Mouse (Mus musculus): Measurements from ENCODE around the gene Entpd1. TPM values are rescaled to one million over a fixed set of nuclear protein-coding genes. Genes with fewer than 3 reads are reported as not detected.

The Entpd1 gene
- polyA plus RNA-seq, 1 experiment from 2014 or later: 6.5 TPM

DNA sequence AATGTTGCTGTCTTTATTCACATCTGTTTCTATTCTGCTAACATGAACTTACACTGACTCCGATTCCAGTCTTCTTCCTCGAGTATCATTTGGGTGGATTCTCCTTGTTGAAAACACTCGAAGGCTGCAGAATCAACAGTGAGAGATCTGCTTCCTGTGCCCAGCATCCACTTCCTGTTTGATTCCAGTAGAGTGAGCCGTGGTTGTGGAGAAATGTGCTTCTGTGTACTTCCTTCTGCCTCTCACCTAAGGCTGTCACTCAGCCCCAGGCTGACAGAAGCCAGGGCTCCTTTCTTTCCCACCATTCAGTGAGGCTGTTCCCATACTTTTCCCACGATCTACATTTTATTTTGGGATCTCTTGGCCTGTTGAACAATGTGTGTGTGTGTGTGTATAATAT lies 37.9 kb downstream of the Entpd1 start:
- 70% methylated on average over 5 of the region's 5 CpGs for WGBS
- H3K36me3 ChIP-seq: no peaks in the 10 kb centered on the region
- no peak overlapping the region for H3K9ac ChIP-seq
- no peak overlapping the region for H3K27ac ChIP-seq
- no peak overlapping the region for H3K4me2 ChIP-seq
- H3K4me3 ChIP-seq (replicated peaks): no peak overlapping the region
- no peak for ATAC-seq (replicated peaks; ENCODE audit: low FRiP score)
- no peaks in the 10 kb centered on the region for H3K27me3 ChIP-seq
- peaks cover 14% of the 10 kb centered on the region for H3K4me1 ChIP-seq
- no peaks in the 10 kb centered on the region for H3K9me3 ChIP-seq (replicated peaks)

DNA sequence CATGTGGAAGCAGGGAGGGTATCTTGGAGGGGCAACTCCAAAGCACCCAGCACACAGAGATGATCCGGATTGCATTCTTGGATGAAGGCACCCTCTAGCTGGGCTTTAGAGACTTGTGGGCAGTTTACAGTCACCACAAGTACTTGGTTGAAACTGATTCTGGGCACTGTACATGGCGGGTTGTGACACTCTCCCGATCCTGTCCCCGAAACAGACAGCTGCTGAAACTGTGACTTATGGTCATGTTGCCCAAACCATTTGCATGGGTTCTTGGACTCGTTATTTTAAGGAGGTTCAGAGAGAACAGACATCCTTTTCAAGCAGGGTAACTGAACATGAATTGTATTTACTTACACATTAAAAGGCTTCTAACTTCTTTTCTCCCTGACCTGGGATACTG lies 44.0 kb downstream of the Entpd1 start:
- no peak for ATAC-seq (replicated peaks; ENCODE audit: low FRiP score)
- no peak overlapping the region for H3K4me3 ChIP-seq (replicated peaks)
- H3K4me1 ChIP-seq: peaks cover 19% of the 10 kb centered on the region
- WGBS: 85% methylated on average over 5 of the region's 5 CpGs
- peaks cover 8% of the 10 kb centered on the region; the same call in 1 of the 2 replicates for H3K27me3 ChIP-seq
- no peaks in the 10 kb centered on the region for H3K9me3 ChIP-seq (replicated peaks)
- no peak overlapping the region for H3K9ac ChIP-seq
- no peaks in the 10 kb centered on the region for H3K36me3 ChIP-seq
- H3K27ac ChIP-seq: no peak overlapping the region
- no peak overlapping the region for H3K4me2 ChIP-seq

- Histone ChIP-seq H3K9ac (no peak overlapping the region), H3K4me3 (replicated peaks) (no peak overlapping the region), H3K9me3 (replicated peaks) (no peaks in the 10 kb centered on the region), H3K27ac (no peak overlapping the region), H3K4me2 (no peak overlapping the region), H3K36me3 (no peaks in the 10 kb centered on the region), H3K4me1 (peaks cover 19% of the 10 kb centered on the region), H3K27me3 (peaks cover 8% of the 10 kb centered on the region; the same call in 1 of the 2 replicates)
- WGBS: 67% methylated on average over 6 of the region's 6 CpGs
- no peak for ATAC-seq (replicated peaks; ENCODE audit: low FRiP score)
Measured at GRCm38 (mm10) chr19:40658281-40658680, 46.1 kb downstream of the Entpd1 start.

DNA sequence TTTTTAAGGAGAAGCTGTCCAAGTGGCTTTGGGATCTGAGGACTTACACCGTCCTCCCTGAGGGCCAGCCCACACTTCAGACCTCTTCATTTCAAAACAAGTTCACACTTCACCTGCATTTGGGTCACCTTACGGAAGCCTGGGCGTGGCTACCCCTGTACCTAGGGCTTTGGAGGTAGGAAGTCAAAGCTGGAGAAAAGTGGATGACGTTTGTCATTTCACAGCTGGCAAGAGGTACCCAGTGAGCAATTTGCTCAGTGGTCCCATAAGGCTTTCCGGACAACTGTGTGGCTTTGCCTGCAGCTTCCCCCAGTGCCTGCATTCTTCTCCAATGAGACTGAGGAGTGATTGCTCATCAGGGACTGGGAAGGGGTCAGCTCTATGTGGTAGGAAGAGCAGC lies 46.8 kb downstream of the Entpd1 start:
- H3K9ac ChIP-seq: no peak overlapping the region
- H3K4me3 ChIP-seq (replicated peaks): no peak overlapping the region
- H3K9me3 ChIP-seq (replicated peaks): no peaks in the 10 kb centered on the region
- peaks cover 19% of the 10 kb centered on the region for H3K4me1 ChIP-seq
- H3K27ac ChIP-seq: no peak overlapping the region
- peaks cover 8% of the 10 kb centered on the region; the same call in 1 of the 2 replicates for H3K27me3 ChIP-seq
- no peak for ATAC-seq (replicated peaks; ENCODE audit: low FRiP score)
- WGBS: 38% methylated on average over 5 of the region's 5 CpGs
- H3K36me3 ChIP-seq: no peaks in the 10 kb centered on the region
- peak overlapping the region; percentile 64 for H3K4me2 ChIP-seq

DNA sequence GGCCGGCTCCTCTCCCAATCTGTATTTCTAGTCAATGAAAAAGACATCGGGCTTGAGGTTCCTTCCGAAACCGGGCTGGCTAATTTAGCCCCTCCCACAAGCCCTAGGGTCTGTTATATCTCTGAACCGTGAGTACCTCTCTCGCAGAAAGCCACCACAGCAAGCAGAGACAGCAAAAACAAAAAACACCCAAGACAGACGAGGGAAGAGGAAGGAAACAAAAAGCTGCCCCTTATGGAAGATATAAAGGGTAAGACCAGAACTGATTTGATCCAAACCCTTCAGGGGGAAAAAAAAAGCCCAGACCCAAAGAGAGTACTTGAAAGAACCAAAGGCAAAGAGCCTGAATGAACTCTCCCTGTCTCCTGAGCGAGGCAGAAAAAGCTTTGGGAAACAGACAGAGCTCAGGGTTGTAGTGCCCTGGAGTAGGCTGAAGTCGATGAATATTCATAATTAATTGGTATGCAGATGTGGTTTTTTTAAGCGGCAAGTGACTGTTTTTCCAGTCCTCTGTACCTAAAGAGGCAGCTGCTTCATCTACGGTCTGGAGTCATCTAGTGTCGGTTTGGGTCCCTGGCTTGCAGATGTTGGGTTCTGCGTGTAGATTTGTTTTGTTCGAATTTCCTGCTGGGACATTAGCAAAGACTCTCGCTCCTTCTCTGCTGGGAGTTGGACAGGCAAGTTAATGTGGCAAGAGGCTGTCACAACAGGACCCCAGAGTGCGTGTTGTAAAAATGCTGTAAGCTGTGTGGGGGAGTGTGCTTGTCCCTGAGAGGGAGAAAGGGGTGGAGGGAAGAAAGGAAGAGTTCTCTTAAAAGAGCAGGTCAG lies 47.7 kb downstream of the Entpd1 start:
- Histone ChIP-seq H3K4me1 (peaks cover 19% of the 10 kb centered on the region), H3K27me3 (peaks cover 8% of the 10 kb centered on the region; the same call in 1 of the 2 replicates), H3K4me3 (replicated peaks) (peak overlapping the region; percentile 36), H3K4me2 (peak overlapping the region; percentile 64), H3K9me3 (replicated peaks) (no peaks in the 10 kb centered on the region), H3K36me3 (no peaks in the 10 kb centered on the region), H3K9ac (peak overlapping the region; percentile 3; the same call in 1 of the 2 replicates), H3K27ac (peak overlapping the region; percentile 57)
- WGBS: under 1% methylated on average over 16 of the region's 16 CpGs
- no peak for ATAC-seq (replicated peaks; ENCODE audit: low FRiP score)

GRCm38 (mm10) chr19:40660510-40660909 lies 48.3 kb downstream of the Entpd1 start:
- peaks cover 19% of the 10 kb centered on the region for H3K4me1 ChIP-seq
- peak overlapping the region; percentile 3; the same call in 1 of the 2 replicates for H3K9ac ChIP-seq
- peak overlapping the region; percentile 36 for H3K4me3 ChIP-seq (replicated peaks)
- H3K9me3 ChIP-seq (replicated peaks): no peaks in the 10 kb centered on the region
- peak overlapping the region; percentile 64 for H3K4me2 ChIP-seq
- H3K27me3 ChIP-seq: peaks cover 8% of the 10 kb centered on the region; the same call in 1 of the 2 replicates
- ATAC-seq (replicated peaks; ENCODE audit: low FRiP score): no peak
- peak overlapping the region; percentile 57 for H3K27ac ChIP-seq
- no peaks in the 10 kb centered on the region for H3K36me3 ChIP-seq
- WGBS: 11% methylated on average over 9 of the region's 9 CpGs

DNA sequence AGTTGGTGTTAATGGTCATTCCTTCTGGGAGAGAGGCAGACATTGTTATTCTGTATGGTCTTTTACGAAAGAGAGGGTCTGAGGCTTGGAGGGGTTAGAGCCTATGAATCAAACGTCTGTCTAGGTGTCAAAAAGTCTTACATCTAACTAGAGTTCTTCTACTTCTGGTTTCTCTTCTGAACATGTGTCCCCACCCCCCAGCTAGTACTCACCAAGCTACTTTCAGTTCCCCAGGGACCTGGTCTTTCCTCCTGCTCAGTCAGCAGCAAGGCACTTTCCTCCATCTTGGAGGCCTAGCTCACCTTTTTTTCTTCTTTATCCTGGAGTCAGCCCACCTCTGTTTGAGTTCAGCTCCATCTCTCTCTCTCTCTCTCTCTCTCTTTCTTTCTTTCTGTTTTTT lies 48.9 kb downstream of the Entpd1 start:
- peak overlapping the region; percentile 64 for H3K4me2 ChIP-seq
- WGBS: 76% methylated on average over 2 of the region's 2 CpGs
- H3K4me1 ChIP-seq: peaks cover 19% of the 10 kb centered on the region
- H3K9me3 ChIP-seq (replicated peaks): no peaks in the 10 kb centered on the region
- no peaks in the 10 kb centered on the region for H3K36me3 ChIP-seq
- H3K27me3 ChIP-seq: peaks cover 8% of the 10 kb centered on the region; the same call in 1 of the 2 replicates
- no peak overlapping the region for H3K9ac ChIP-seq
- H3K27ac ChIP-seq: no peak overlapping the region
- H3K4me3 ChIP-seq (replicated peaks): peak overlapping the region; percentile 36; the same call in 1 of the 2 replicates
- no peak for ATAC-seq (replicated peaks; ENCODE audit: low FRiP score)

GRCm38 (mm10) chr19:40661874-40662273 lies 49.7 kb downstream of the Entpd1 start:
- H3K27ac ChIP-seq: no peak overlapping the region
- H3K4me1 ChIP-seq: peaks cover 19% of the 10 kb centered on the region
- peaks cover 8% of the 10 kb centered on the region; the same call in 1 of the 2 replicates for H3K27me3 ChIP-seq
- no peaks in the 10 kb centered on the region for H3K9me3 ChIP-seq (replicated peaks)
- H3K36me3 ChIP-seq: no peaks in the 10 kb centered on the region
- no peak overlapping the region for H3K4me3 ChIP-seq (replicated peaks)
- WGBS: 92% methylated on average over 6 of the region's 6 CpGs
- no peak overlapping the region for H3K9ac ChIP-seq
- no peak for ATAC-seq (replicated peaks; ENCODE audit: low FRiP score)
- no peak overlapping the region for H3K4me2 ChIP-seq

DNA sequence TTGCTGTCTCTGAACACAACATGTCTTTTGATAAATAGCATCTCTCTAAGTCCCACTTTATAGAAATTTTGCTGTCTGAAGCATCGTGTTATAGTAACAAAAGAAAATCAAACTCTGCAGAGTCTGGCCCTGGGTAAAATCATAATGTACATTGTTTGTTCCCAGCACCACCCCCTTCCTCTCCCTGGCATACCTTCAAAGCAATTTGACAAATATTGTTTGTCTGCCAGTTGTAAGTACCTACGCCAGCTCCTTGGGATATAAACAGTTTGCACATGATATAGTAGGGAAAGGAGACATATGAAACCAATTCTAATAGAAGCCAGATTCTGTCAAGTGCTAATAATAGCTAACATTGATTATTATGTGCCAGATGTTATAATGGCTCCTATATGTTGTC lies 50.6 kb downstream of the Entpd1 start:
- no peak overlapping the region for H3K27ac ChIP-seq
- no peaks in the 10 kb centered on the region for H3K9me3 ChIP-seq (replicated peaks)
- WGBS: 82% methylated on average over 2 of the region's 2 CpGs
- H3K4me3 ChIP-seq (replicated peaks): no peak overlapping the region
- peaks cover 19% of the 10 kb centered on the region for H3K4me1 ChIP-seq
- no peak overlapping the region for H3K9ac ChIP-seq
- no peaks in the 10 kb centered on the region for H3K36me3 ChIP-seq
- no peak overlapping the region for H3K4me2 ChIP-seq
- H3K27me3 ChIP-seq: peaks cover 8% of the 10 kb centered on the region; the same call in 1 of the 2 replicates
- no peak for ATAC-seq (replicated peaks; ENCODE audit: low FRiP score)

DNA sequence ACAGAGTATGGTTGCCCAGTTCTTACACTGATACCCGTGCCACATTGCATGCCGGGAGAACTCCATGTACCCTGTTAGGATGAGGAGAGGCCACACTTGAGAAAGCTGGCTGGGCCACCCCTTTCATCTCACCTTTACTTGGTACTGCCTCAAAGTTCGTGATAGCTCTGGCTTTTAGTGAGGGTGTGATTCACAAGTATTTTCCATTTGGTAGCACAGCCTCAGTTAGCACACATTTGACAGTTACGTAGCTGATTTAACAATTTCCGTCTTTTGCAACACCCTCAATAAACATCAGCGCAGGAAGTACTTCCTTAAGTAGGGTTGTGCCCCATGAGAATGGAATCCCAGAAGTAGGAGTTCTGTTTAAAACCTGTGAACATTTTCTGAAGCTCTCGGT lies 53.6 kb downstream of the Entpd1 start:
- H3K9me3 ChIP-seq (replicated peaks): no peaks in the 10 kb centered on the region
- H3K9ac ChIP-seq: no peak overlapping the region
- no peak overlapping the region for H3K4me3 ChIP-seq (replicated peaks)
- no peak overlapping the region for H3K27ac ChIP-seq
- WGBS: 66% methylated on average over 7 of the region's 7 CpGs
- no peaks in the 10 kb centered on the region for H3K36me3 ChIP-seq
- no peak overlapping the region for H3K4me2 ChIP-seq
- H3K4me1 ChIP-seq: no peaks in the 10 kb centered on the region
- ATAC-seq (replicated peaks; ENCODE audit: low FRiP score): no peak
- no peaks in the 10 kb centered on the region for H3K27me3 ChIP-seq

DNA sequence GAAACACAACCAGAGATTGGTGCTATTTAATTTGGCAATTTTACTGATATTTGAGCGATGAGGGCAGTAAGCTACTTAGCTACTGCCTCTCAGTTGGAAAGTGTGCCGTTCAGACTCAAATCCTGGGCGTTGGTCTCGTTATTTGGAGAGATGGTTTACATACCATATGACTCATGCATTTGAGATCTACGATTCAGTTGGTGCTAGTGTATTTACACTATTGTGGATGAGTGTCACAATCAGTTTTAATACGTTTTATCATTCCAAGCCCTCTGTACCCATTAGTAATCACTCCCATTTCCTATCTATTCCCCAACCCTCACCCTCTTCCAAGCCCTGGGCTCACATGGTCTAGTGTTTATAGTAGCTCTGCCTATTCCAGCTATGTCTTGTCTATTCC lies 54.9 kb downstream of the Entpd1 start:
- Histone ChIP-seq H3K27me3 (no peaks in the 10 kb centered on the region), H3K4me2 (no peak overlapping the region), H3K27ac (no peak overlapping the region), H3K9me3 (replicated peaks) (no peaks in the 10 kb centered on the region), H3K36me3 (no peaks in the 10 kb centered on the region), H3K4me3 (replicated peaks) (no peak overlapping the region), H3K9ac (no peak overlapping the region), H3K4me1 (no peaks in the 10 kb centered on the region)
- 83% methylated on average over 6 of the region's 6 CpGs for WGBS
- no peak for ATAC-seq (replicated peaks; ENCODE audit: low FRiP score)

- Histone ChIP-seq H3K27ac (no peak overlapping the region), H3K9me3 (replicated peaks) (no peaks in the 10 kb centered on the region), H3K4me2 (no peak overlapping the region), H3K4me3 (replicated peaks) (no peak overlapping the region), H3K27me3 (no peaks in the 10 kb centered on the region), H3K4me1 (no peaks in the 10 kb centered on the region), H3K9ac (no peak overlapping the region), H3K36me3 (no peaks in the 10 kb centered on the region)
- 81% methylated on average over 5 of the region's 5 CpGs for WGBS
- no peak for ATAC-seq (replicated peaks; ENCODE audit: low FRiP score)
Measured at GRCm38 (mm10) chr19:40675329-40675728, 63.2 kb downstream of the Entpd1 start.

Measured in kidney, embryonic 15.5 days (tissue).